Mouse (Mus musculus) hindbrain, embryonic 11.5 days (tissue): ENCODE data around the gene Tbc1d2. TPM values are rescaled to one million over a fixed set of nuclear protein-coding genes. Genes with fewer than 3 reads are reported as not detected.
"Not testable (repeated sequence)": the region's sequence is repeated elsewhere in the genome, so short reads cannot be mapped to it uniquely, and the experiment has no call there.

Experiments
- ATAC-seq: fragments of 200-750 bp; cut with Nextera tagmentation; 2 replicates; pipeline ENCODE4 v1.8.0; 2017; ENCODE audit warnings: mild to moderate bottlenecking, moderate TSS enrichment, moderate library complexity; ENCODE audit not compliant: low FRiP score
- DNase-seq: peaks from one replicate; pipeline ENCODE4 v3.0.0-alpha.2; 2015; ENCODE audit warnings: low spot score
- H3K27ac ChIP-seq: fragments of 300-500 bp; sonication (generic); 2 replicates; pipeline ENCODE4 v1.5.1; 2014; ENCODE audit warnings: mild to moderate bottlenecking, low read depth, low read length
- H3K27me3 ChIP-seq: fragments of 300-500 bp; sonication (generic); 2 replicates; pipeline ENCODE4 v1.6.1; 2014; ENCODE audit warnings: mild to moderate bottlenecking, low read length, moderate library complexity, mixed read lengths; ENCODE audit not compliant: control insufficient read depth, insufficient read depth
- H3K36me3 ChIP-seq: fragments of 300-500 bp; sonication (generic); 2 replicates; pipeline ENCODE4 v1.6.1; 2014; ENCODE audit warnings: mild to moderate bottlenecking, low read length, moderate library complexity, mixed read lengths; ENCODE audit not compliant: control insufficient read depth, insufficient read depth
- H3K4me1 ChIP-seq: fragments of 300-500 bp; sonication (generic); replicated peaks from 2 replicates; pipeline ENCODE4 v1.6.1; 2014; ENCODE audit warnings: low read length, mixed read lengths; ENCODE audit not compliant: control insufficient read depth, insufficient read depth
- H3K4me2 ChIP-seq: fragments of 300-500 bp; sonication (generic); replicated peaks from 2 replicates; pipeline ENCODE4 v1.6.1; 2014; ENCODE audit warnings: mild to moderate bottlenecking, low read depth, low read length
- H3K4me3 ChIP-seq: fragments of 300-500 bp; sonication (generic); 2 replicates; pipeline ENCODE4 v1.5.1; 2014; ENCODE audit warnings: low read depth, low read length
- H3K9ac ChIP-seq: fragments of 300-500 bp; sonication (generic); 2 replicates; pipeline ENCODE4 v1.6.1; 2014; ENCODE audit warnings: low read depth, low read length
- H3K9me3 ChIP-seq: fragments of 300-500 bp; sonication (generic); 2 replicates; pipeline ENCODE4 v1.6.1; 2016; ENCODE audit warnings: low read length; ENCODE audit not compliant: control insufficient read depth
- WGBS: fragments of 180-500 bp; shearing (Covaris S2); extraction: QIAGEN DNeasy Blood & Tissue Kit; methylation state at CpG from one replicate; pipeline ENCODE4 v1.1.7; 2014; 5-methylcytosine and 5-hydroxymethylcytosine counted together
- polyA plus RNA-seq: library from polyadenylated mRNA; unstranded; fragments of >200 nt; fragmentation: Nextera tagmentation; extraction: Ambion mirVana; gene quantifications from 2 replicates; pipeline ENCODE4 v1.2.1, GENCODE M21; 2014

Tbc1d2 gene
- polyA plus RNA-seq, 1 experiment from 2014 or later, result 1.0 TPM

DNA sequence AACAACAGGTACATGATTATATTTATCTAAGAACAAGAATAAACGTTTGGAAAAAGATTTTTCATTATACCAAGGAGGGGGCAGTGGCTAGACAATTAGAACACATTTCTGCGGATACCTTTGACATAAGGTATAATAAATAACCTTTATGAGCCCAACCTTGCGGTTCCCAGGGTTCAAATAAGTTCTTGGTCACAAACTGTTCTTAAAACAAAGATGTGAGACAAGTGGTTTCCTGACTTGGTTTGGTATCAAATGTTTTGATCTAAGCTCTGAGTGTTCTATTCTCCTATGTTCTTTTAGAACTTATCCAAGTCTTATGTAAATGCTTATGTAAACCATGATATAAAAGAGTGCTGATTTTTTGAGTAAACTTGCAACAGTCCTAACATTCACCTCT lies 65.5 kb downstream of the Tbc1d2 start:
- H3K4me1 ChIP-seq, H3K9ac ChIP-seq: not testable (repeated sequence)
- WGBS, result 84% methylated on average over 3 of the region's 3 CpGs

DNA sequence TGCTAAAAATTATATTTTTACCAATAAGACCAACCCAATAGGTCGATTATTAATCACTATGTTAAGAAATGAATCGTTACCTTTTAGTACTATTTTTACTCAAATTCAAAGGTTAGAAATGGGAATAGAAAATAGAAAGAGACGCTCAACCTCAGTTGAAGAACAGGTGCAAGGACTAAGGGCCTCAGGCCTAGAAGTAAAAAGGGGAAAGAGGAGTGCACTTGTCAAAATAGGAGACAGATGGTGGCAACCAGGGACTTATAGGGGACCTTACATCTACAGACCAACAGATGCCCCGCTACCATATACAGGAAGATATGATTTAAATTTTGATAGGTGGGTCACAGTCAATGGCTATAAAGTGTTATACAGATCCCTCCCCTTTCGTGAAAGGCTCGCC lies 65.9 kb downstream of the Tbc1d2 start:
- H3K4me1 ChIP-seq, DNase-seq, H3K4me2 ChIP-seq, H3K9ac ChIP-seq, H3K36me3 ChIP-seq, H3K4me3 ChIP-seq, ATAC-seq, H3K27ac ChIP-seq, H3K27me3 ChIP-seq, H3K9me3 ChIP-seq: not testable (repeated sequence)
- 94% methylated on average over 2 of the region's 6 CpGs for WGBS

More for the DNA sequence above, 65.5 kb downstream of the Tbc1d2 start:
- H3K9me3 ChIP-seq, H3K4me2 ChIP-seq, H3K4me3 ChIP-seq, H3K36me3 ChIP-seq, H3K27ac ChIP-seq, ATAC-seq, H3K27me3 ChIP-seq, DNase-seq: not testable (repeated sequence)

DNA sequence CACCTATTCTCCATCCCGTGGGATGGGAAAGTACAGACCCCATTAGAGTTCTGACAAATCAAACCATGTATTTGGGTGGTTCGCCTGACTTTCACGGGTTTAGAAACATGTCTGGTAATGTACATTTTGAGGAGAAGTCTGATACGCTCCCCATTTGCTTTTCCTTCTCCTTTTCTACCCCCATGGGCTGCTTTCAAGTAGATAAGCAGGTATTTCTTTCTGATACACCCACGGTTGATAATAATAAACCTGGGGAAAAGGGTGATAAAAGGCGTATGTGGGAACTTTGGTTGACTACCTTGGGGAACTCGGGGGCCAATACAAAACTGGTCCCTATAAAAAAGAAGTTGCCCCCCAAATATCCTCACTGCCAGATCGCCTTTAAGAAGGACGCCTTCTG lies 68.0 kb downstream of the Tbc1d2 start:
- not testable (repeated sequence) for H3K4me1 ChIP-seq, H3K9me3 ChIP-seq, H3K4me3 ChIP-seq, H3K27ac ChIP-seq, H3K27me3 ChIP-seq, DNase-seq, H3K9ac ChIP-seq, H3K4me2 ChIP-seq, H3K36me3 ChIP-seq, ATAC-seq
- 87% methylated on average over 9 of the region's 9 CpGs for WGBS

DNA sequence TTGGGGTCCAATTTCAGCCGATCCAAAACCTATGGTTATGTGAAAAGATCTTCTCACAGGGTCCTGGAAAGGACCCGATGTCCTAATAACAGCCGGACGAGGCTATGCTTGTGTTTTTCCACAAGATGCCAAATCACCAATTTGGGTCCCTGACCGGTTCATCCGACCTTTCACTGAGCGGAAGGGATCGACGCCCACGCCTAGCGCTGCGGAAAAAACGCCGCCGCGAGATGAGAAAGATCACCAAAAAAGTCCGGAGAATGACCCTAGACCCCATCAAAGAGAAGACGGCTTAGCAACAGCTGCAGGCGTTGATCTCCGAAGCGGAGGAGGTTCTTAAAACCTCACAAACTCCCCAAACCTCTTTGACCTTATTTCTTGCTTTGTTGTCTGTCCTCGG lies 68.4 kb downstream of the Tbc1d2 start:
- not testable (repeated sequence) for H3K9me3 ChIP-seq, H3K4me3 ChIP-seq, H3K27ac ChIP-seq, H3K9ac ChIP-seq, ATAC-seq, H3K4me2 ChIP-seq, H3K4me1 ChIP-seq, H3K27me3 ChIP-seq, DNase-seq, H3K36me3 ChIP-seq
- 92% methylated on average over 22 of the region's 22 CpGs for WGBS

- H3K4me1 ChIP-seq, H3K36me3 ChIP-seq, H3K27me3 ChIP-seq, H3K9ac ChIP-seq, DNase-seq, H3K9me3 ChIP-seq, H3K4me3 ChIP-seq, H3K27ac ChIP-seq, H3K4me2 ChIP-seq, ATAC-seq: not testable (repeated sequence)
- WGBS, result 92% methylated on average over 15 of the region's 15 CpGs
These were observed 69.2 kb downstream of the Tbc1d2 start for GRCm38 (mm10) chr4:46580799-46581243.

GRCm38 (mm10) chr4:46578796-46579346 lies 71.1 kb downstream of the Tbc1d2 start:
- H3K27me3 ChIP-seq, H3K27ac ChIP-seq, DNase-seq, H3K9ac ChIP-seq, H3K36me3 ChIP-seq, H3K4me1 ChIP-seq, H3K4me3 ChIP-seq, H3K9me3 ChIP-seq, H3K4me2 ChIP-seq, ATAC-seq: not testable (repeated sequence)
- WGBS, result 89% methylated on average over 8 of the region's 8 CpGs

DNA sequence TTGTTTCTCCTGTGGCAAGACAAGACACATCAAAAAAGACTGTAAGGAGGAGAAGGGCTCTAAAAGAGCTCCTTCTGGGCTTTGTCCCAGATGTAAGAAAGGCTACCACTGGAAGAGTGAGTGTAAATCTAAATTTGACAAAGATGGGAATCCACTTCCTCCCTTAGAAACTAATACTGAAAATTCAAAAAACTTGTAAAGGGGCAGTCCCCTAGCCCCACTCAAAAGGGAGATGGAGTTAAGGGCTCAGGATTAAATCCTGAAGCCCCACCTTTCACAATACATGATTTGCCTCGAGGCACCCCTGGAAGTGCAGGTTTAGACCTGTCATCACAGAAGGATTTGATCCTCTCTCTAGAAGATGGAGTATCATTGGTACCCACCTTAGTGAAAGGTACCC lies 71.8 kb downstream of the Tbc1d2 start:
- H3K4me3 ChIP-seq, result no peak overlapping the region
- no peaks in the 10 kb centered on the region for H3K9me3 ChIP-seq
- H3K27me3 ChIP-seq, result no peaks in the 10 kb centered on the region
- no peak overlapping the region for H3K27ac ChIP-seq
- H3K9ac ChIP-seq, result no peak overlapping the region
- WGBS, result 70% methylated on average over 1 of the region's 1 CpGs
- ATAC-seq (no peak), DNase-seq (no peak)
- no peaks in the 10 kb centered on the region for H3K4me1 ChIP-seq
- H3K4me2 ChIP-seq, result no peak overlapping the region
- no peaks in the 10 kb centered on the region for H3K36me3 ChIP-seq

DNA sequence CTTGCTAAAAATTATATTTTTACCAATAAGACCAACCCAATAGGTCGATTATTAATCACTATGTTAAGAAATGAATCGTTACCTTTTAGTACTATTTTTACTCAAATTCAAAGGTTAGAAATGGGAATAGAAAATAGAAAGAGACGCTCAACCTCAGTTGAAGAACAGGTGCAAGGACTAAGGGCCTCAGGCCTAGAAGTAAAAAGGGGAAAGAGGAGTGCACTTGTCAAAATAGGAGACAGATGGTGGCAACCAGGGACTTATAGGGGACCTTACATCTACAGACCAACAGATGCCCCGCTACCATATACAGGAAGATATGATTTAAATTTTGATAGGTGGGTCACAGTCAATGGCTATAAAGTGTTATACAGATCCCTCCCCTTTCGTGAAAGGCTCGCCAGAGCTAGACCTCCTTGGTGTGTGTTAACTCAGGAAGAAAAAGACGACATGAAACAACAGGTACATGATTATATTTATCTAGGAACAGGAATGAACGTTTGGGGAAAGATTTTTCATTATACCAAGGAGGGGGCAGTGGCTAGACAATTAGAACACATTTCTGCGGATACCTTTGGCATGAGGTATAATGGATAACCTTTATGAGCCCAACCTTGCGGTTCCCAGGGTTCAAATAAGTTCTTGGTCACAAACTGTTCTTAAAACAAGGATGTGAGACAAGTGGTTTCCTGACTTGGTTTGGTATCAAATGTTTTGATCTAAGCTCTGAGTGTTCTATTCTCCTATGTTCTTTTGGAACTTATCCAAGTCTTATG lies 74.3 kb downstream of the Tbc1d2 start:
- H3K4me2 ChIP-seq, H3K27me3 ChIP-seq, DNase-seq, ATAC-seq, H3K9me3 ChIP-seq, H3K9ac ChIP-seq, H3K4me1 ChIP-seq, H3K4me3 ChIP-seq, H3K27ac ChIP-seq, H3K36me3 ChIP-seq: not testable (repeated sequence)
- WGBS, result 79% methylated on average over 6 of the region's 10 CpGs

DNA sequence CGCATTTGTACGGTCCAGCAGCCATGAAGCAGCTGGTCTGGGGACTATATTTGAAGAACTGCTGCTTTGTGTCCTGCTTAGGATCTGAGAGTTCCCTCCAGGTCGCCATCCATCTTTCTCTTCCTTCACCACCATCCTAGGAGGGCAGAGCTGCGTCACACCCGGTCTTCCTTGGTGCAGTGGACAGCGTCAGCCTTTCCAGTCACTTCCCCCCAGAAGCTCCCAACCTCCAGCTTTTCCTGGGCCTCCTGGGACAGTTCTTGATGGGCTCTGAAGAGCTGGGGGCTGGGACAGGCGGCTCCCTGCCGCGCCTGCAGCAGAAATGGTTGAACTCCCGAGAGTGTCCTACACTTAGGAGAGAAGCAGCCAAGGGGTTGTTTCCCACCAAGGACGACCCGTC lies 75.2 kb downstream of the Tbc1d2 start:
- Histone ChIP-seq H3K4me2 (no peak overlapping the region), H3K27me3 (no peaks in the 10 kb centered on the region), H3K9ac (no peak overlapping the region), H3K4me1 (no peaks in the 10 kb centered on the region), H3K27ac (no peak overlapping the region), H3K36me3 (no peaks in the 10 kb centered on the region), H3K4me3 (no peak overlapping the region), H3K9me3 (no peaks in the 10 kb centered on the region)
- DNase-seq (no peak), ATAC-seq (no peak)
- WGBS, result 77% methylated on average over 10 of the region's 12 CpGs
